Mouse (Mus musculus): ENCODE measurements around the gene Olfr633.
"Not testable (repeated sequence)": the region's sequence is repeated elsewhere in the genome, so short reads cannot be mapped to it uniquely, and the experiment has no call there.

Gene Olfr633

GRCm38 (mm10) chr7:103944137-103944536 is at the start of gene Olfr633:
Gene Olfr633, plus strand, starts transcription at chr7:103944437.
- DNase-seq, result no peak

- DNase-seq, result no peak
These were observed 41.0 kb upstream of the Olfr633 start, which contains the start of gene Olfr65 for GRCm38 (mm10) chr7:103903187-103903586. Gene Olfr65, plus strand, starts transcription at chr7:103903487.

GRCm38 (mm10) chr7:103910047-103910446 is 34.2 kb upstream of the Olfr633 start:
- no peak for DNase-seq

GRCm38 (mm10) chr7:103912969-103913511 is 31.2 kb upstream of the Olfr633 start:
- DNase-seq, result no peak

GRCm38 (mm10) chr7:103915338-103915737 is 28.9 kb upstream of the Olfr633 start:
- no peak for DNase-seq

GRCm38 (mm10) chr7:103928525-103928924 is 15.7 kb upstream of the Olfr633 start, which contains the start of gene Olfr631:
Gene Olfr631, plus strand, starts transcription at chr7:103928825.
- no peak for DNase-seq

GRCm38 (mm10) chr7:103934264-103934663 is 10.0 kb upstream of the Olfr633 start, which contains the start of gene Olfr632:
Gene Olfr632, plus strand, starts transcription at chr7:103934347.
- no peak for DNase-seq

- peak; percentile 47 for DNase-seq
These were observed 1.5 kb upstream of the Olfr633 start for GRCm38 (mm10) chr7:103942730-103943129.

- DNase-seq, result not testable (repeated sequence)
These were observed 22.6 kb downstream of the Olfr633 start for GRCm38 (mm10) chr7:103966873-103967272.

- no peak for DNase-seq
These were observed 26.6 kb downstream of the Olfr633 start, which contains the start of gene Olfr635 for GRCm38 (mm10) chr7:103970852-103971251. Gene Olfr635, plus strand, starts transcription at chr7:103971152.

- DNase-seq, result no peak
These were observed 27.5 kb downstream of the Olfr633 start for GRCm38 (mm10) chr7:103971782-103972181.

GRCm38 (mm10) chr7:103998446-103998845 is 54.2 kb downstream of the Olfr633 start, which contains the start of gene Olfr638:
Gene Olfr638, plus strand, starts transcription at chr7:103998746.
- DNase-seq, result no peak

All from kidney, postnatal 10 days (tissue).